Mouse (Mus musculus) heart, adult 2 months (tissue): ENCODE measurements at regions not wholly inside any gene's neighbourhood (a gene's known extent, or its start where the extent isn't known, plus 50 kb on each side); places are given as distances from the start of the nearest gene placed in this dataset.

Experiments
- CTCF ChIP-seq: fragments of 200-600 bp; IDR thresholded peaks from 2 replicates; pipeline ENCODE4 v1.8.1; 2022; ENCODE audit warnings: antibody characterized with exemption, mild to moderate bottlenecking, moderate library complexity
- POLR2A ChIP-seq: fragments of 200-500 bp; IDR thresholded peaks from 2 replicates; pipeline ENCODE4 v1.6.1; 2011; ENCODE audit warnings: mild to moderate bottlenecking, low read depth, low read length, control low read depth; ENCODE audit not compliant: insufficient read depth

- TF ChIP-seq CTCF (no peak), POLR2A (no peak)
Observed at GRCm38 (mm10) chr3:133711518-133711917, 166.6 kb upstream of the Tet2 start.
